Mouse (Mus musculus) hindlimb bud, embryonic 11.5 days (tissue): ENCODE results near the gene Pigp.

Experiments
- DNase-seq: peaks from one replicate; pipeline ENCODE4 v3.0.0-alpha.2; 2012; ENCODE audit warnings: low read depth, low spot score; ENCODE audit errors: extremely low spot score

The Pigp gene

GRCm38 (mm10) chr16:94371301-94371931, at the start of gene Pigp:
Gene Pigp, minus strand, starts transcription at chr16:94371842.
- DNase-seq = no peak

GRCm38 (mm10) chr16:94420498-94420897, 48.9 kb upstream of the Pigp start:
- DNase-seq = no peak

- no peak for DNase-seq
Measured at GRCm38 (mm10) chr16:94414151-94414550, 42.5 kb upstream of the Pigp start.

- DNase-seq = no peak
Measured at GRCm38 (mm10) chr16:94412760-94413159, 41.1 kb upstream of the Pigp start.

DNA sequence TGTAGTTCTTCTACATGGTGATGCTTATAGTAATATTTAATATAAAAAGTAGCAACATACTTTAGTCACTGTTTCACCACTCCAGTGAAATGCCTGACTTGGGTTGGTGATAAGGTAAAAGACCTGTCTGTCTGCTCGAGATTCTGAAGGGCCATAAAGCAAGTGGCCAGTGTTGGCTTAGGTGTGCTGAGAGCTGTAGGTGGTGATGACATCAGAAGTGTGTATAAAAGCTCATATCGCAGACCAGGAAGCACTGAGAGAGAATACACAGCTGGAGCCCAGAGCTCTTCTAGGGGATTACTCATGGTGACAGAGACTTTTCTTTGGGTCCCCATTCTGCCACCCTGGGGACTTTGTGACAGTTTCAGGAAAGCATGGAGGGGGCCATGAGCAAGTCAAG, 40.6 kb upstream of the Pigp start:
- no peak for DNase-seq

DNA sequence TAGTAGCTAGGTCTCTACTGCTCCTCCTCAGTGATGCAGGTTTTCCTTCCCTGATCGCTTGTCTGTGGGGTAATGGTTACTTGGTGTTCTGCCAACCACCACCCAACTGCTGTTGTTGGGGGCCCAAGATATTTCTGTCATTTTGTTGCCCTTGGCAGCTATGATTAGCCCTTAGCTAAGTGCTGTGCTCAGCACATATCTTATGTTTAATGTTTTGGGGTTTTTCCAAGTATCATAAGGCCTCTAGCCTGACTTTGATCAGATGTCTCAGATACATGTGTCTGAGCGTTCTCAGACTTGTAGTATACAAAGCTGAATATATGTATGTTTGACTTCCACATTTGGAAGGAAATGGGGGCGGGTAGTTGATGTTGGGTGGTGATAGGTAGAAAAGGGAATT, 39.6 kb upstream of the Pigp start:
- DNase-seq = no peak

DNA sequence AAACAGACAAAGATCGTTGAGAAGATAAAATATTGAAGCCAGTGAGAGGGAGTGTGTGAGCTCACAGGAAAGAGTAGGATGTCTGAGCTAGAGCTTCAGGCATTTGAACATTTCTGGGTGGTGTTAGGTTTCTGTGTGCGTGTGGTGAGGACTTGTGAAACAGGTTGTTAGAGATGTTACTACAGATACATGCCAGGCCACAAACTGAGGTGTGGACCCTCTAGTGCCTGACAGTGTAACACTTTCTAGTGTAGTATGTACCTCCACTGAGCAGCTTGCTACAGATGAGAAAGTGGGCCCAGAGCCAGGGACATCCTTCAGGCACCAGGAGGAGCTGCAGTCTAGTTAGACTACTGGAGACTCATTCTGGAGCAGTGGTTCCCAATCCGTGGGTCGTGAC, 30.5 kb upstream of the Pigp start:
- DNase-seq = no peak

DNA sequence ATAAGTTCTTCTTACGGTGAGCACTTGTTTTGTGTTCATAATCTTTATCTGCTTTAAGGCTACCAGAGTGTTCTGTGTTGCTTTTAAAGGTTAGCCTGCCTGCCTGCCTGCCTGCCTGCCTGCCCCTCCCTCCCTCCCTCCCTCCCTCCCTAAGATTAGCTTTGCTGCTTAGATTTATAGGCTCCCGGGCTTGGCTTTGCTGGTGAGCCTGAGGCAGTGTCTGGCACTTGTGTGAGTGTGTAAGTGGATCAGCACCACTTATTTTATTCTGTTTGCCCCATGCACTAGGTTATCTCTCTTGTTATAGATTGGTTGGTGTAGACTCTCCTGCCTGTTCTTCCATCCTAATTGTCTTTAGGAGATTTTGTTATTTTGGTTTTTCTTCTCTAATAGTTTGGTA, 30.0 kb upstream of the Pigp start:
- no peak for DNase-seq

- no peak for DNase-seq
Measured at GRCm38 (mm10) chr16:94399141-94399540, 27.5 kb upstream of the Pigp start.

DNA sequence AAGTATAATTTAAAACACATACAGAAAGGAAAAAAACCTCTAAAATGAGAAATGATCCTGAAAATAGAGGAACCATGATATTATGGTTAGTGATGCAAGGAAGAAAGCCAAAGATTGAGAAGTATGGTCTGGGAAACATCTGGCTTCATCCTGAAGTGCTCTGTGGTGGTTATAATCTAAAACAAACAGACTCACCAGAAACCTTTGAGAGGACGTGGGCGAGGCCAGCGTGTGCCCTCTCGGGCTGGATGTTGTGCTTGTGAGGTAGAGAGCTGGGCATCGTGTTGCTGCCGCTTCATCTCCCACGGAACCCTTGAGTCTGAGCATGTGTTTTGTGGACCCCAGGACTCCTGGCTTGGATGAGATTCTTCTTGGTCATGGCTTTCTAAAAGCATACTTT, 25.0 kb upstream of the Pigp start:
- no peak for DNase-seq

DNA sequence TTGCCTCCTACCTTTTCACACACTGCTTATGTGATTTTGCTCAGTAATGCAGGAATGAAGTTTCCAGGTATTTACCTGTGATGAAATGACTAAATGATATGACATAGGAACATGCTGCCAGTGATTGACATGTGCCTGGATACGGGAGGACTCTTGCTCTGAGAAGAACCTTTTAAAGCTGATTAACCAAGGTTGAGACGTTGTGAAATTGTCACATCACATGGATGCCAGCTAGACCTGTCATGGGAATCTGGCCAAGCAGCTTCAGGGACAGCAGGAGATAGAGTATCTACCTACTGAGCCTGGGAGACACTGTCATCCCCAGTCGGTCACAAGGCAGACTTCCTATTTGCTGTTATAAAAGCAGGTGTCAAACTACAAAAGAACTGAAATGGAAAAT, 23.4 kb upstream of the Pigp start:
- DNase-seq = no peak

GRCm38 (mm10) chr16:94392299-94392698, 20.7 kb upstream of the Pigp start:
- DNase-seq = no peak

DNA sequence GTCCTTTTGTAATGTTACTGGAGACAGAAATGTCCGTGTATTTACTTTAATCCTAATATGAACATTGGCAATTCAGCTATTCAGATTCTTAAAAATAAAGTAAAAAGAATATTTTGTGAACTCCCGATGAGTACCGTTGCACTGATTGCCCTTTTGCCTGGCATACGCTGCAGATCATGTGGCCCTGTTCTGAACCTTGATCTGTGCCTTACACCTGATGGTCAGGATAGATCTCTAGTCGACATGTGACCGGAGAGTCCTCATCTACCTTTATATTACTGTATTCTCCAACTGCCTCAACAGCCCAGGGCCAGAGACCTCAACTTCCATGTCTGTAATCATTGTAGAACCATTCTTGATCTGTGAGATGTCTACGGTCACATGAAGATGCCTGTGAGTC, 16.0 kb upstream of the Pigp start:
- DNase-seq = no peak

GRCm38 (mm10) chr16:94383277-94383676, 11.6 kb upstream of the Pigp start:
- no peak for DNase-seq

DNA sequence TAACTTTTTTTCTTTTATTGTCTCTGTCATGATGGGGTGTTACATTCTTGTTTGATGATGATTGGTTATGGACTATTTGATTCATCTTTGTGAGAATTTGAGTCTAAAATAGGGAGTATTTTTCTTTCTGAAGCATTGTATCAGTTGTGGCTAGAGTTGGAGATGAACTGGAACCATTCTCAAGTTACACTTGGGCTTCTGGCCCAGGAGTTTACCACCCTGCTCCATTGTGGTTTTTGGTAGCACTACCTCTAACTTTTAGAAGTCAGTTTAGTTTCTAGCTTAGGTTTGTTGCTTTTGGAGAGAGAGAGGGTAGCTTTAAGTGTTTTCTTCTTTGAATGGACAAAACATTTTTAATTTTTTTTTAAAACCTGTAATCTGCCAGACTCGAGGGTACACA, 7.7 kb upstream of the Pigp start:
- no peak for DNase-seq

DNA sequence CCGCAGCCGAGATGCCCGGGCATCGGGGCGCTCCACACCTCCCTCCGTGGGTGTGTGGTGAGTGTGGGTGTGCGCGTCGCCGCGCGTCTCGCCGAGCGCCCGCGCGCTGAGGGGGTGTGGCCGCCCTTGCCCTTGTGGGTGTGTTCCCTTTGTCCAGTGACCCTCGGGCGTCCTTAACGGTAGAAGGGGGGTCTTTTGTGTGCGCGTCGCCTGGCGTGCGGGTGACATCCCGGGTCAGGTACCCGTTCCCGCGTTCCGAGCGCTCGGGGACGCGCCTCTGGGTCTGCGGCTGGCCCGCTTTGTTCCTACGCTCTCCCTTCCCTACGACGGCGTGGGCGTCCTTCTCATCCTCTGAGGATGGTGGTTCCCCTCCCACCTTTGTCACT, 734 bp downstream of the Pigp start:
- DNase-seq = no peak

DNA sequence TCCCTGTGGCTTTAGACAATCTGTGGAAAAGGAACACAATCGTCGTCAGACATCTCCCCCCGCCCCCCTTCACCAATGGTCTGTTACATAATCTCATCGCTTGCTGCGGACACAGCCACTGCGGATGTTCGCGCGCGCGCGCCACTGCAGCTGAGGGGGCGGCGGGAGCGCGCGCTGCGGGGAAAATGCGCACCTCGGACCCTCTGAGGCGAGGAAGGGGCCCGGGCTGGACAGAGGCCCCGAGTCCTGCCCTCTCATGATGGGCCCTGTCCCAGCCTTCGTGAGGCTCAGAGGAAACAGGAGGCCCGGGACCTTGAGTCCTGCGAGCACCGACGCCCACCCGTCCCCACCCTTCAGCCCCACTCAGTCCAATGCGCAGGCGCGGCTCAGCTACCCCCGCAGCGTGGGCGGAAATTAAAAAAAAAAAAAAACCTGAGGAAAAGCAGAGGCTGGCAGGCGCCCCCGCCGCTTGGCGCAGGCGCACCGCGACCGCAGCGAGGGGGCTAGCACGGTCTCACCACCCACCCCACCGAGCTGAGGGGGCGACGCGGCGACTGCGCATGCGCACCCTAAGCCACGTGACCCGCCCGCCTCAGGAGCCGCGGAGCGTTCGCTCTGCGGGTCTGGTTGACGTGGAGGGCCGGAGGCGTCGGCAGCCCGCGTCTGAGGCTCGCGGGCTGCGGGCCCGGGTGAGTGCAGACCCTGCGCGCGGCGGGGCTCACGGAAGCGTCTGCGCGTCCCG, 1.3 kb downstream of the Pigp start, which contains the start of gene Ttc3:
Gene Ttc3, plus strand, starts transcription at position 446 of the 742 bp plus-strand sequence.
- DNase-seq = peak; percentile 76

DNA sequence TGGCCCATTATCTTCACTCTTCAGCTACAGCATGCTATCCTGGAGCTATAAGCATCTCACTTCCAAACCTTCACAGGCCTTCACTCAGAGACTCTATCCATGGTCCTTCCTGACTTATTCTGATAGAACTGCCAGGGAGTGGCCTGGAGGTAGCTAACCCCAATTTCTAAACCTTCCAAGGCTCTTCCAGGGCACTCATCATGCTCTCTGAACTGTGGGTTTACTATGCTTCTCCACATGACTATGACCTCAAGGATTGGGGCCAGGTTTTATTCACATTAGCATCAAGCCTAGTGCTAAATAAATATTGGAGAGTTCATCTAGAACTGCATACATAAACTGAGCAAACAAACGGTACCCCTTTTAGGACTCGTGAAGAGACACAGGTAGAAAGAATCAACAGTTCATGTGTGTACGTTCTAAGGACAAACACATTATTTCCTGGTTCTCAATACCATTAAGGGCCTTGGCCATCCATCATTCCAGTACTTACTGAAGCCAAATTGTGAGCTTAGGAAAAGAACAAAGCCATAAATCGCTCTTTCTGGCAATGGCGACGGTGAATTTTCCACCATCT, 2.0 kb downstream of the Pigp start:
- no peak for DNase-seq

DNA sequence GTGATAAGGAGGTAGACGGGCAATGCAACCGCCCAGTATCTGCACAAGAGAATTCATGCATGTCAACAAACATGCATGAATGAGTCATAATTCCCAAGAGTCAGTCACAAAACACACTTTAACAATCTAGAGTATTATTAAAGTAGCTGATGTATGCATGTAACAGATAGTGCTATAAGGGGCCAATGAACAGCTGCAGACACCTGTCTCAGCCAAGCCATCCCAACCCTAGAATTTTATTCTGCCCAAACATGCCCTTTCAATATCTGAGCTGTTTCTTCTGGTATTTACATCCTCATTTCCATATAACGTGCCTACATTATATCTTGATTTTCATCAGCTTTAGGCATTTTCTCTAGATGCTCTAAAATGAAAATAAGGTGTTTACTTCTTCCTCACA, 6.2 kb downstream of the Pigp start:
- DNase-seq = no peak

DNA sequence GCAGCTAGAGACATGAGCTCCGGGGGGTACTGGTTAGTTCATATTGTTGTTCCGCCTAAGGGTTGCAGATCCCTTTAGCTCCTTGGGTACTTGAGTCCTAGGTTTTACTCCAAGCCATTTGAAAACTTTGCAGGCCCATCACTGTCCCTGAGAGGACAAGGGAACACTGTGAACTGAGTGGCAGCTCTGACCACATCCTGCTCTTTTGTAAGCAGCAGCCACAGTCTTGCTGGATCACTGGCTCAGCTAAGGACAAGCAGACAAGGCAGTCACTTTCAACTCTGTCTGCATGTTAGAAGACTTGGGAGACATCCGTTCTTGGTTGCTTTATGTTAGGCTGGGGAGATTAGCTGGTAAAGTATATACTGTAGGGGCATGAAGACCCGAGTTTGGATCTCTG, 7.8 kb downstream of the Pigp start:
- no peak for DNase-seq

DNA sequence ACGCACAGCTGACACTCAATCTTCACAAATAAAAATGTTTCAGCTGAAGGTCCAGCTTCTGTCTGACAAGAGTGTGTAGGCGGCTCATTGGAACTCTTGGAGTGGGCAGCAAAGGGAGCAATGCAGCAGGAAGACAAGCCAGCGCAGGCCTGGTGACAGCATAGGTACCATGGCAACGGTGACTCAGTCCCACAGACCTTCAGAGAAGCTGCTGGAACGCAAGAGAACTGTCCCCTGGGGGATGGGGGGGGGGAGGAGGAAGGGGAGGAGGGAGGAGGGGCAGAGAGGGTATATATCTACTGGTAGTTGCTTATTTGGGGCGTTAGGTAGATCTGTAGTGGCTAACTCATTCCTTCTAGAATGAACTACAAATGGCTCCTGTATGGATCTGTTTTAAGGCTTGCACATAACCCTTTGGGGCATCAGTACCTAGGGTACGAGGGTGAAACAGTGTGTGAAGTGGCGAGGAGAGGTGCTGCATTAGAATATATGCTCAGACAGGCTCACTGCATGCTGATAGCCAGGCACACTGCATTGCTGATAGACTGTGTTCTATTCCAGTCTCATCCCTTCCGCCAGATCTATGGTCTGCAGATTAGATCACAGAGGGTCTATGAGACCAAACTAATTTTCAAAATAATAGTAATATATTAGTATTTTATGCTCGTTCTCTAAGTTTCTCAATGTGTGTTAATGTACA, 9.3 kb downstream of the Pigp start:
- no peak for DNase-seq
